Mouse (Mus musculus): ENCODE data around the gene Ifih1. TPM values are rescaled to one million over a fixed set of nuclear protein-coding genes. Genes with fewer than 3 reads are reported as not detected.
A peak's percentile ranks its signal among the peaks of the same experiment; 100 is the strongest.

Ifih1 gene
- total and polyA plus RNA-seq, 2 experiments from 2014 or later: 1.2 to 1.3 TPM

DNA sequence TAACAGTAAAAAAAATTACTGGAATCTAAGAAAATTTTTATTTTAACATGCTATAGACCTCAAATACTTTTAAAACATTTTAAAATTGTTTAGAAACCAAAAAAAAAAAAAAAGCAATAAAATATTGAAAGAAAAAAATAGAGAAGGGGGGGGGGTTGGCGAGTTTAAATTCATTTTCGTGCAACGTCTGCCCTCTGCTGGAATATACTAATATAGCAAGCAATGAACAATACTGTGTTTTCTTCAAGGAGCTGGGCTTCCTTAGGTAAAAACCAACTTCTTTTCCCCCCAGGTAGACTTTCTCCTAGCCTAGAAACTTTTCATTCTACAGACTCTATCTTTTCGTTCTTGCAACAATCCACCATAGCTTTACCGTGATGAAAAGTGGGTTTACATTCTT, 18.3 kb downstream of the Ifih1 start:
- H3K27ac ChIP-seq (ENCODE audit: low read depth, low read length): no peak overlapping the region
- no peak overlapping the region for H3K9ac ChIP-seq (replicated peaks; ENCODE audit: low read length, poor library complexity, severe bottlenecking)
- H3K4me3 ChIP-seq (ENCODE audit: low read depth, low read length): no peak overlapping the region
- WGBS: 10% methylated on average over 5 of the region's 5 CpGs
- H3K27me3 ChIP-seq (ENCODE audit: insufficient read depth, low read length): no peaks in the 10 kb centered on the region
- TF ChIP-seq CTCF (IDR thresholded peaks at IDR 0.05): peak; percentile 77
- ATAC-seq (ENCODE audit: low FRiP score): no peak
- DNase-seq (ENCODE audit: low spot score): peak; percentile 63
- no peak overlapping the region for H3K4me2 ChIP-seq (ENCODE audit: low read depth, low read length, poor library complexity, severe bottlenecking)
- no peaks in the 10 kb centered on the region for H3K4me1 ChIP-seq (ENCODE audit: insufficient read depth, low read length)
- H3K9me3 ChIP-seq (ENCODE audit: low read length): no peaks in the 10 kb centered on the region
- H3K36me3 ChIP-seq (ENCODE audit: insufficient read depth, low read length): no peaks in the 10 kb centered on the region

DNA sequence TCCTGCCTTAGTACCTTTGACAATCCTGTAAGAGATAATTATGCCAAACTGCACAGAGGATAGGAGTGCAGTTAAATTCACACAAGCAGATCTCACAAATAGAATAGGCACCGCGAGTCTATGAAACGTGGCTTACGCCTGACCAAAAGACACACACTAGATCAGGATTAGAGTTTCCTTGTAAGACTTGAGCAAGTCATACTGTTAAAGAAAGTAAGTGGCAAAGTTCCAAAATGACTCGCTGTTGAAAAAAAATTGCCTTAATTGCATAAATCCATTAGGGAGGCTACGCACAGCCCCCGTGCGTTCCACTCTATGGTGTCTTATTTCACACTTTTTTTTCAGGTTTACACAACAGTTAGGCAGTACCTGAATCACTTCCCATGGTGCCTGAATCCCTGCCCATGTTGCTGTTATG, 23.0 kb downstream of the Ifih1 start:
- WGBS: 86% methylated on average over 8 of the region's 8 CpGs
- Histone ChIP-seq H3K4me1 (ENCODE audit: insufficient read depth, low read length) (no peaks in the 10 kb centered on the region), H3K9me3 (ENCODE audit: low read length) (no peaks in the 10 kb centered on the region), H3K27me3 (ENCODE audit: insufficient read depth, low read length) (no peaks in the 10 kb centered on the region), H3K36me3 (ENCODE audit: insufficient read depth, low read length) (no peaks in the 10 kb centered on the region), H3K4me2 (ENCODE audit: low read depth, low read length, poor library complexity, severe bottlenecking) (no peak overlapping the region), H3K27ac (ENCODE audit: low read depth, low read length) (no peak overlapping the region), H3K4me3 (ENCODE audit: low read depth, low read length) (no peak overlapping the region), H3K9ac (replicated peaks; ENCODE audit: low read length, poor library complexity, severe bottlenecking) (no peak overlapping the region)
- no peak for DNase-seq (ENCODE audit: low spot score)
- TF ChIP-seq CTCF (IDR thresholded peaks at IDR 0.05): no peak
- ATAC-seq (ENCODE audit: low FRiP score): no peak

- 66% methylated on average over 2 of the region's 2 CpGs for WGBS
- no peaks in the 10 kb centered on the region for H3K9me3 ChIP-seq (ENCODE audit: low read length)
- no peak overlapping the region for H3K4me3 ChIP-seq (ENCODE audit: low read depth, low read length)
- no peaks in the 10 kb centered on the region for H3K27me3 ChIP-seq (ENCODE audit: insufficient read depth, low read length)
- TF ChIP-seq CTCF (IDR thresholded peaks at IDR 0.05): no peak
- no peak overlapping the region for H3K27ac ChIP-seq (ENCODE audit: low read depth, low read length)
- no peak for ATAC-seq (ENCODE audit: low FRiP score)
- no peak overlapping the region for H3K9ac ChIP-seq (replicated peaks; ENCODE audit: low read length, poor library complexity, severe bottlenecking)
- H3K36me3 ChIP-seq (ENCODE audit: insufficient read depth, low read length): no peaks in the 10 kb centered on the region
- DNase-seq (ENCODE audit: low spot score): no peak
- no peak overlapping the region for H3K4me2 ChIP-seq (ENCODE audit: low read depth, low read length, poor library complexity, severe bottlenecking)
- H3K4me1 ChIP-seq (ENCODE audit: insufficient read depth, low read length): no peaks in the 10 kb centered on the region
These were observed 26.4 kb downstream of the Ifih1 start for GRCm38 (mm10) chr2:62619679-62620078.

- DNase-seq (ENCODE audit: low spot score) (no peak), ATAC-seq (ENCODE audit: low FRiP score) (no peak)
- H3K4me3 ChIP-seq (ENCODE audit: low read depth, low read length): no peak overlapping the region
- no peaks in the 10 kb centered on the region for H3K9me3 ChIP-seq (ENCODE audit: low read length)
- no peak overlapping the region for H3K27ac ChIP-seq (ENCODE audit: low read depth, low read length)
- no peaks in the 10 kb centered on the region for H3K27me3 ChIP-seq (ENCODE audit: insufficient read depth, low read length)
- no peak overlapping the region for H3K4me2 ChIP-seq (ENCODE audit: low read depth, low read length, poor library complexity, severe bottlenecking)
- H3K9ac ChIP-seq (replicated peaks; ENCODE audit: low read length, poor library complexity, severe bottlenecking): no peak overlapping the region
- no peak for TF ChIP-seq CTCF (IDR thresholded peaks at IDR 0.05)
- 88% methylated on average over 7 of the region's 7 CpGs for WGBS
- no peaks in the 10 kb centered on the region for H3K4me1 ChIP-seq (ENCODE audit: insufficient read depth, low read length)
- no peaks in the 10 kb centered on the region for H3K36me3 ChIP-seq (ENCODE audit: insufficient read depth, low read length)
These were observed 27.1 kb downstream of the Ifih1 start for GRCm38 (mm10) chr2:62618934-62619341.

DNA sequence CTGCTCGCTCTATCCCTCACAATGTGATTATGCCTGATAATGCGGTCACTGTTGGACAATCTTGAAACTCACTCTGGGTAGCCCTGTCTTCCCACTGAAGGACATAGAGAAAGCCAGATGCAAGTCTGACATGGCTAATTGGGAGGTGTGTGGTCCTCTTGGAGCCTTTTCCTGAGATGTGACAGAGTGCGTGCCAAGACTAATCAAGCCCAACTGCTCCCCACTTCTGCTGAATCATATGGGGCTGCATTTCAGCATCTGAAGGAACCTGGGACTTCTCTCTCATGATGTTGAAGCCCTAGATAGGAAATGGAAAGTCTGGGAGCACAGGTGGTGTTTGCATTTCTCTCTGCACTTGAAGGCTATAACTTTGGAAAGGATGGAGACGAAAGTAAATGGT, 32.9 kb downstream of the Ifih1 start:
- H3K9ac ChIP-seq (replicated peaks; ENCODE audit: low read length, poor library complexity, severe bottlenecking): no peak overlapping the region
- WGBS: 93% methylated on average over 4 of the region's 4 CpGs
- TF ChIP-seq CTCF (IDR thresholded peaks at IDR 0.05): no peak
- no peak overlapping the region for H3K27ac ChIP-seq (ENCODE audit: low read depth, low read length)
- no peaks in the 10 kb centered on the region for H3K4me1 ChIP-seq (ENCODE audit: insufficient read depth, low read length)
- H3K4me3 ChIP-seq (ENCODE audit: low read depth, low read length): no peak overlapping the region
- DNase-seq (ENCODE audit: low spot score) (no peak), ATAC-seq (ENCODE audit: low FRiP score) (no peak)
- no peaks in the 10 kb centered on the region for H3K9me3 ChIP-seq (ENCODE audit: low read length)
- H3K4me2 ChIP-seq (ENCODE audit: low read depth, low read length, poor library complexity, severe bottlenecking): no peak overlapping the region
- H3K27me3 ChIP-seq (ENCODE audit: insufficient read depth, low read length): no peaks in the 10 kb centered on the region
- no peaks in the 10 kb centered on the region for H3K36me3 ChIP-seq (ENCODE audit: insufficient read depth, low read length)

GRCm38 (mm10) chr2:62606205-62606604, 39.9 kb downstream of the Ifih1 start:
- H3K27ac ChIP-seq (ENCODE audit: low read depth, low read length): no peak overlapping the region
- ATAC-seq (ENCODE audit: low FRiP score) (no peak), DNase-seq (ENCODE audit: low spot score) (no peak)
- TF ChIP-seq CTCF (IDR thresholded peaks at IDR 0.05): no peak
- no peaks in the 10 kb centered on the region for H3K36me3 ChIP-seq (ENCODE audit: insufficient read depth, low read length)
- H3K27me3 ChIP-seq (ENCODE audit: insufficient read depth, low read length): no peaks in the 10 kb centered on the region
- H3K4me2 ChIP-seq (ENCODE audit: low read depth, low read length, poor library complexity, severe bottlenecking): no peak overlapping the region
- no peaks in the 10 kb centered on the region for H3K9me3 ChIP-seq (ENCODE audit: low read length)
- no peak overlapping the region for H3K4me3 ChIP-seq (ENCODE audit: low read depth, low read length)
- H3K4me1 ChIP-seq (ENCODE audit: insufficient read depth, low read length): no peaks in the 10 kb centered on the region
- whole genome bisulfite sequencing: 96% methylated on average over 16 of the region's 16 CpGs
- H3K9ac ChIP-seq (replicated peaks; ENCODE audit: low read length, poor library complexity, severe bottlenecking): no peak overlapping the region

All from midbrain, postnatal 0 days (tissue).